8 mouse cellular contexts compared by ENCODE assay signal in genomic region chr1:86491533-86492094, GRCm38 (mm10). TPM values are rescaled to one million over a fixed set of nuclear protein-coding genes. Genes with fewer than 3 reads are reported as not detected.
A peak's percentile ranks its signal among the peaks of the same experiment; 100 is the strongest.
DNase-seq lines count a peak whose midpoint lies in the region; ATAC-seq and TF ChIP-seq lines count a peak whose summit lies in the region.
"Had no signal": no experiment of that assay in that cellular context is flagged by ENCODE, and none has a peak within 500 bp of the region (broad histone marks: within the 10 kb centered on the region; RNA-seq: fewer than 3 reads in every experiment).

No protein-coding gene starts in this region.

- H3K79me2 ChIP-seq in MEL (ENCODE audit: control insufficient read depth, insufficient read depth, low read length, poor library complexity) = peaks cover 13% of the 10 kb centered on the region

- no peak for ATAC-seq in embryonic facial prominence, embryonic 11.5 days (replicated peaks; ENCODE audit: insufficient number of reproducible peaks, low FRiP score, low TSS enrichment, low read depth)
- no peak for ATAC-seq in kidney, postnatal 0 days (replicated peaks; ENCODE audit: low FRiP score, low read depth)
- no peak for ATAC-seq in midbrain, embryonic 14.5 days (ENCODE audit: low FRiP score, low TSS enrichment)
- ATAC-seq in megakaryocyte-erythroid progenitor cell, adult 5-6 weeks (replicated peaks; ENCODE audit: low FRiP score, low TSS enrichment, poor library complexity, severe bottlenecking) = no peak
- no peak for ATAC-seq in erythroid progenitor cell, adult 5-6 weeks (replicated peaks; ENCODE audit: low FRiP score, poor library complexity, severe bottlenecking)

- WGBS in embryonic facial prominence, embryonic 11.5 days = 65% methylated on average over 7 of the region's 7 CpGs
- 43% methylated on average over 7 of the region's 7 CpGs for WGBS in kidney, postnatal 0 days
- 58% methylated on average over 7 of the region's 7 CpGs for WGBS in midbrain, embryonic 14.5 days

- peaks cover 0 to 13% of the 10 kb centered on the region in 2 experiments; a peak in 2 of 4 replicates for H3K36me3 ChIP-seq in MEL (ENCODE audit: control insufficient read depth in 1 of 2, insufficient read depth in 2 of 2, low read length in 2 of 2)
- H3K36me3 ChIP-seq in embryonic facial prominence, embryonic 11.5 days (replicated peaks; ENCODE audit: control insufficient read depth, insufficient read depth, low read depth, low read length) = no peaks in the 10 kb centered on the region
- no peaks in the 10 kb centered on the region for H3K36me3 ChIP-seq in kidney, postnatal 0 days (ENCODE audit: insufficient read depth, low read length)
- no peaks in the 10 kb centered on the region for H3K36me3 ChIP-seq in midbrain, embryonic 14.5 days (ENCODE audit: control insufficient read depth, insufficient read depth, low read length)

- H3K27ac ChIP-seq in MEL (ENCODE audit: control insufficient read depth, low read depth, low read length) = no peak overlapping the region; the same call in 1 of the 2 replicates
- H3K27ac ChIP-seq in embryonic facial prominence, embryonic 11.5 days (replicated peaks; ENCODE audit: low read depth, low read length) = no peak overlapping the region
- peak overlapping the region; percentile 94 for H3K27ac ChIP-seq in kidney, postnatal 0 days
- H3K27ac ChIP-seq in midbrain, embryonic 14.5 days (replicated peaks; ENCODE audit: low read depth, low read length) = peak overlapping the region; percentile 27

- H3K4me2 ChIP-seq in embryonic facial prominence, embryonic 11.5 days (ENCODE audit: low read depth, low read length) = no peak overlapping the region
- H3K4me2 ChIP-seq in kidney, postnatal 0 days (ENCODE audit: low read length) = peak overlapping the region; percentile 21; the same call in 1 of the 2 replicates
- H3K4me2 ChIP-seq in midbrain, embryonic 14.5 days (ENCODE audit: low read length) = no peak overlapping the region

- no peak for TF ChIP-seq POLR2A in MEL (IDR thresholded peaks at IDR 0.05; ENCODE audit: control insufficient read depth in 1 of 2, insufficient read depth in 1 of 2, low read depth in 1 of 2, low read length in 2 of 2, poor library complexity in 1 of 2)

- no peak for TF ChIP-seq RAD21 in MEL (IDR thresholded peaks at IDR 0.05; ENCODE audit: low read depth, low read length)

- DNase-seq in MEL (ENCODE audit: low read depth, low spot score) (no peak), MN1 (ENCODE audit: low spot score) (no peak)
- DNase-seq in embryonic facial prominence, embryonic 11.5 days (ENCODE audit: low spot score) = no peak
- peak; percentile 62 for DNase-seq in kidney, postnatal 0 days (ENCODE audit: low spot score)
- no peak for DNase-seq in midbrain, embryonic 14.5 days

- no peaks in the 10 kb centered on the region for H3K27me3 ChIP-seq in MEL (ENCODE audit: control insufficient read depth in 1 of 2, insufficient read depth in 2 of 2, low read length in 2 of 2)
- no peaks in the 10 kb centered on the region for H3K27me3 ChIP-seq in embryonic facial prominence, embryonic 11.5 days (ENCODE audit: control insufficient read depth, insufficient read depth, low read length)
- no peaks in the 10 kb centered on the region for H3K27me3 ChIP-seq in kidney, postnatal 0 days (ENCODE audit: insufficient read depth, low read length)
- no peaks in the 10 kb centered on the region for H3K27me3 ChIP-seq in midbrain, embryonic 14.5 days (ENCODE audit: control insufficient read depth, insufficient read depth, low read length)

- TF ChIP-seq EP300 in MEL (IDR thresholded peaks at IDR 0.05; ENCODE audit: low read depth in 1 of 2, low read length in 2 of 2) = no peak

- no peaks in the 10 kb centered on the region for H3K9me3 ChIP-seq in MEL (replicated peaks; ENCODE audit: insufficient read depth, low read length)
- H3K9me3 ChIP-seq in embryonic facial prominence, embryonic 11.5 days (replicated peaks; ENCODE audit: control insufficient read depth, low read length) = no peaks in the 10 kb centered on the region
- H3K9me3 ChIP-seq in kidney, postnatal 0 days (replicated peaks; ENCODE audit: low read length) = no peaks in the 10 kb centered on the region
- no peaks in the 10 kb centered on the region for H3K9me3 ChIP-seq in midbrain, embryonic 14.5 days (ENCODE audit: control insufficient read depth, low read length)

- H3K4me1 ChIP-seq in MEL (ENCODE audit: control insufficient read depth in 1 of 2, insufficient read depth in 2 of 2, low read length in 2 of 2) = peaks cover 7 to 18% of the 10 kb centered on the region in 2 experiments
- peaks cover 5% of the 10 kb centered on the region; the same call in 1 of the 2 replicates for H3K4me1 ChIP-seq in embryonic facial prominence, embryonic 11.5 days (ENCODE audit: control insufficient read depth, insufficient read depth, low read length)
- peaks cover 32% of the 10 kb centered on the region for H3K4me1 ChIP-seq in kidney, postnatal 0 days (replicated peaks; ENCODE audit: insufficient read depth, low read length)
- H3K4me1 ChIP-seq in midbrain, embryonic 14.5 days (ENCODE audit: control insufficient read depth, insufficient read depth, low read length) = peaks cover 18% of the 10 kb centered on the region

- H3K9ac ChIP-seq in MEL (ENCODE audit: control insufficient read depth, low read depth, low read length, poor library complexity, severe bottlenecking) = peak overlapping the region; percentile 8; the same call in 1 of the 2 replicates
- H3K9ac ChIP-seq in embryonic facial prominence, embryonic 11.5 days (replicated peaks; ENCODE audit: low read length) = 0 out of 2 replicates have a peak overlapping the region, but pooled peaks have one; percentile 5
- 0 out of 2 replicates have a peak overlapping the region, but pooled peaks have one; percentile 9 for H3K9ac ChIP-seq in kidney, postnatal 0 days (ENCODE audit: low read depth, low read length)
- no peak overlapping the region; the same call in 1 of the 2 replicates for H3K9ac ChIP-seq in midbrain, embryonic 14.5 days (replicated peaks; ENCODE audit: low read length)

- TF ChIP-seq CTCF in MEL (IDR thresholded peaks at IDR 0.05 in 2 of 3, conservative IDR thresholded peaks at IDR 0.05 in 1 of 3; ENCODE audit: control insufficient read depth in 1 of 3, insufficient read depth in 1 of 3, low read depth in 2 of 3, low read length in 3 of 3, poor library complexity in 1 of 3, severe bottlenecking in 1 of 3) = no peak
- TF ChIP-seq CTCF in kidney, postnatal 0 days (IDR thresholded peaks at IDR 0.05; ENCODE audit: low read depth) = no peak

- no peak overlapping the region for H3K4me3 ChIP-seq in MEL (ENCODE audit: control insufficient read depth in 1 of 2, insufficient read depth in 1 of 2, low read depth in 2 of 2, low read length in 2 of 2)
- no peak overlapping the region for H3K4me3 ChIP-seq in embryonic facial prominence, embryonic 11.5 days (ENCODE audit: low read depth, low read length)
- no peak overlapping the region for H3K4me3 ChIP-seq in kidney, postnatal 0 days (replicated peaks; ENCODE audit: low read depth, low read length)
- H3K4me3 ChIP-seq in midbrain, embryonic 14.5 days (replicated peaks; ENCODE audit: low read depth, low read length) = no peak overlapping the region
- H3K4me3 ChIP-seq: erythroblast, embryonic 14.5 days had no signal

TF ChIP-seq in MEL, 35 proteins besides CTCF, POLR2A, EP300 and RAD21:
- TF ChIP-seq MEF2A (IDR thresholded peaks at IDR 0.05; ENCODE audit: extremely low read depth, insufficient replicate concordance, low read depth, low read length, poor library complexity, severe bottlenecking) (no peak), GATA1 (IDR thresholded peaks at IDR 0.05; ENCODE audit: low read depth, low read length) (no peak), SIN3A (IDR thresholded peaks at IDR 0.05; ENCODE audit: low read length) (no peak), USF2 (IDR thresholded peaks at IDR 0.05; ENCODE audit: borderline replicate concordance in 1 of 2, insufficient read depth in 1 of 2, low read depth in 1 of 2, low read length in 2 of 2) (no peak), ETS1 (IDR thresholded peaks at IDR 0.05; ENCODE audit: low read depth, low read length) (no peak), RCOR1 (IDR thresholded peaks at IDR 0.05; ENCODE audit: low read depth, low read length) (no peak), CHD2 (IDR thresholded peaks at IDR 0.05; ENCODE audit: low read length) (no peak), POLR2AphosphoS2 (IDR thresholded peaks at IDR 0.05; ENCODE audit: low read length) (no peak), NRF1 (IDR thresholded peaks at IDR 0.05; ENCODE audit: insufficient read depth, low read depth, low read length, poor library complexity, severe bottlenecking) (no peak), TBP (IDR thresholded peaks at IDR 0.05; ENCODE audit: low read depth, low read length) (no peak), HCFC1 (IDR thresholded peaks at IDR 0.05; ENCODE audit: low read depth, low read length) (no peak), MXI1 (IDR thresholded peaks at IDR 0.05; ENCODE audit: low read depth, low read length) (no peak)
TF ChIP-seq in MEL: peak in this region for 0.

RNA-seq across cellular contexts. Expression of gene Ptma, which starts 34.9 kb away (rescaled TPM):
- 3,309 and 3,407 TPM in 2 replicates for total RNA-seq in MEL (2012; rRNA removed)
- polyA plus RNA-seq in MEL (2012; ENCODE audit: insufficient read depth in 1 of 2, insufficient read length in 2 of 2, low read depth in 1 of 2, low replicate concordance in 2 of 2, missing spikeins in 1 of 2) = 1,000 to 10,000 TPM; 2,419 to 4,891 TPM
- 4,004 and 4,291 TPM in 2 replicates for polyA plus RNA-seq in embryonic facial prominence, embryonic 11.5 days (2014; fragmentation: Nextera tagmentation; extraction: Ambion mirVana)
- polyA plus RNA-seq in kidney, postnatal 0 days (2015; fragmentation: Nextera tagmentation; extraction: Ambion mirVana) = 2,429 and 2,697 TPM in 2 replicates
- 2,168 and 2,208 TPM in 2 replicates for polyA plus RNA-seq in midbrain, embryonic 14.5 days (2014; fragmentation: Nextera tagmentation; extraction: Ambion mirVana)
- 2,834 and 3,273 TPM in 2 replicates for total RNA-seq in megakaryocyte-erythroid progenitor cell, adult 5-6 weeks (2014; fragmentation: Nextera tagmentation)
- total RNA-seq in megakaryocyte-erythroid progenitor cell, adult 5-6 weeks (2017) = 4,983 and 7,914 TPM in 2 replicates
- total RNA-seq in erythroid progenitor cell, adult 5-6 weeks (2015; ENCODE audit: low replicate concordance) = 1,278 and 1,332 TPM in 2 replicates
- 1,012 and 1,167 TPM in 2 replicates for total RNA-seq in erythroid progenitor cell, adult 5-6 weeks (2017; ENCODE audit: low replicate concordance)

Comparison
In these comparisons a context has a peak if more than half of its experiments do, and no peak if none do; other contexts are left out.
1. H3K27ac ChIP-seq: peak in kidney, postnatal 0 days (single experiment) and midbrain, embryonic 14.5 days (single experiment); none in MEL (single experiment) and embryonic facial prominence, embryonic 11.5 days (single experiment).